Mouse (Mus musculus): ENCODE data around the gene Agap3. TPM values are rescaled to one million over a fixed set of nuclear protein-coding genes. Genes with fewer than 3 reads are reported as not detected.

Agap3 gene
- total RNA-seq, 1 experiment from 2014 or later, result 64.0 TPM

- DNase-seq, result peak; percentile 83
Measured at GRCm38 (mm10) chr5:24474723-24475261, 22.8 kb downstream of the Agap3 start.

GRCm38 (mm10) chr5:24475476-24476241, 23.7 kb downstream of the Agap3 start:
- peak; percentile 83 for DNase-seq

- no peak for DNase-seq
Measured at GRCm38 (mm10) chr5:24477909-24478308, 25.9 kb downstream of the Agap3 start.

GRCm38 (mm10) chr5:24481647-24482046, 29.7 kb downstream of the Agap3 start:
- DNase-seq, result peak; percentile 82

- no peak for DNase-seq
Measured at GRCm38 (mm10) chr5:24482247-24483079, 30.5 kb downstream of the Agap3 start.

- DNase-seq, result peak; percentile 81
Measured at GRCm38 (mm10) chr5:24483326-24483725, 31.3 kb downstream of the Agap3 start.

- no peak for DNase-seq
Measured at GRCm38 (mm10) chr5:24484963-24485362, 33.0 kb downstream of the Agap3 start.

GRCm38 (mm10) chr5:24486097-24486496, 34.1 kb downstream of the Agap3 start:
- DNase-seq, result peak; percentile 92

GRCm38 (mm10) chr5:24486738-24487137, 34.8 kb downstream of the Agap3 start:
- DNase-seq, result no peak

- no peak for DNase-seq
Measured at GRCm38 (mm10) chr5:24490413-24490920, 38.5 kb downstream of the Agap3 start.

- DNase-seq, result no peak
Measured at GRCm38 (mm10) chr5:24492546-24493285, 40.7 kb downstream of the Agap3 start.

- DNase-seq, result no peak
Measured at GRCm38 (mm10) chr5:24495019-24495418, 43.0 kb downstream of the Agap3 start.

- DNase-seq, result no peak
Measured at GRCm38 (mm10) chr5:24496756-24497155, 44.8 kb downstream of the Agap3 start.

GRCm38 (mm10) chr5:24497526-24497925, 45.5 kb downstream of the Agap3 start:
- no peak for DNase-seq

GRCm38 (mm10) chr5:24499113-24499512, 47.1 kb downstream of the Agap3 start:
- no peak for DNase-seq

- no peak for DNase-seq
Measured at GRCm38 (mm10) chr5:24500851-24501250, 48.9 kb downstream of the Agap3 start.

- DNase-seq, result no peak
Measured at GRCm38 (mm10) chr5:24502786-24503185, 50.8 kb downstream of the Agap3 start.

- no peak for DNase-seq
Measured at GRCm38 (mm10) chr5:24505513-24505912, 53.5 kb downstream of the Agap3 start.

GRCm38 (mm10) chr5:24508406-24508805, 56.4 kb downstream of the Agap3 start:
- DNase-seq, result no peak

GRCm38 (mm10) chr5:24510635-24511034, 58.7 kb downstream of the Agap3 start:
- peak; percentile 75 for DNase-seq

GRCm38 (mm10) chr5:24512271-24512670, 60.3 kb downstream of the Agap3 start:
- peak; percentile 37 for DNase-seq

GRCm38 (mm10) chr5:24521366-24521765, 69.4 kb downstream of the Agap3 start:
- no peak for DNase-seq

All from adrenal gland, postnatal 14 days (tissue).